Mouse (Mus musculus): ENCODE data around the gene Sh3bgr.

The Sh3bgr gene

GRCm38 (mm10) chr16:96210856-96211255, 10.6 kb downstream of the Sh3bgr start:
- no peak for DNase-seq (ENCODE audit: low spot score)

GRCm38 (mm10) chr16:96213027-96213426, 12.8 kb downstream of the Sh3bgr start:
- no peak for DNase-seq (ENCODE audit: low spot score)

- DNase-seq (ENCODE audit: low spot score): no peak
Measured at GRCm38 (mm10) chr16:96221491-96221890, 21.2 kb downstream of the Sh3bgr start.

GRCm38 (mm10) chr16:96221959-96222358, 21.7 kb downstream of the Sh3bgr start:
- DNase-seq (ENCODE audit: low spot score): no peak

- no peak for DNase-seq (ENCODE audit: low spot score)
Measured at GRCm38 (mm10) chr16:96222452-96222851, 22.2 kb downstream of the Sh3bgr start.

- no peak for DNase-seq (ENCODE audit: low spot score)
Measured at GRCm38 (mm10) chr16:96228438-96228837, 28.2 kb downstream of the Sh3bgr start.

- peak; percentile 26 for DNase-seq (ENCODE audit: low spot score)
Measured at GRCm38 (mm10) chr16:96229044-96229555, 28.9 kb downstream of the Sh3bgr start.

GRCm38 (mm10) chr16:96230411-96230810, 30.2 kb downstream of the Sh3bgr start:
- peak; percentile 89 for DNase-seq (ENCODE audit: low spot score)

GRCm38 (mm10) chr16:96231251-96231650, 31.0 kb downstream of the Sh3bgr start:
- no peak for DNase-seq (ENCODE audit: low spot score)

- no peak for DNase-seq (ENCODE audit: low spot score)
Measured at GRCm38 (mm10) chr16:96231974-96232373, 31.7 kb downstream of the Sh3bgr start.

- DNase-seq (ENCODE audit: low spot score): no peak
Measured at GRCm38 (mm10) chr16:96233996-96234395, 33.7 kb downstream of the Sh3bgr start.

GRCm38 (mm10) chr16:96235366-96235970, 35.2 kb downstream of the Sh3bgr start, which contains the start of gene B3galt5:
Gene B3galt5, plus strand, starts transcription at chr16:96235801.
- DNase-seq (ENCODE audit: low spot score): peak; percentile 17

GRCm38 (mm10) chr16:96244496-96244895, 44.2 kb downstream of the Sh3bgr start:
- no peak for DNase-seq (ENCODE audit: low spot score)

GRCm38 (mm10) chr16:96249635-96250034, 49.4 kb downstream of the Sh3bgr start:
- peak; percentile 87 for DNase-seq (ENCODE audit: low spot score)

- DNase-seq (ENCODE audit: low spot score): no peak
Measured at GRCm38 (mm10) chr16:96252146-96252545, 51.9 kb downstream of the Sh3bgr start.

GRCm38 (mm10) chr16:96258429-96258828, 58.2 kb downstream of the Sh3bgr start:
- DNase-seq (ENCODE audit: low spot score): no peak

GRCm38 (mm10) chr16:96271736-96272135, 71.5 kb downstream of the Sh3bgr start:
- no peak for DNase-seq (ENCODE audit: low spot score)

GRCm38 (mm10) chr16:96272929-96273619, 72.8 kb downstream of the Sh3bgr start:
- DNase-seq (ENCODE audit: low spot score): peak; percentile 77

- DNase-seq (ENCODE audit: low spot score): no peak
Measured at GRCm38 (mm10) chr16:96276596-96276995, 76.3 kb downstream of the Sh3bgr start.
